Mouse (Mus musculus) left cerebral cortex, adult 8-10 months (tissue): ENCODE measurements at regions not wholly inside any gene's neighbourhood (a gene's known extent, or its start where the extent isn't known, plus 50 kb on each side); places are given as distances from the start of the nearest gene placed in this dataset.

Source experiments
- DNase-seq, 2 experiments: peaks; one replicate each; pipeline ENCODE4 v3.0.0; 2022; ENCODE audit warnings: low spot score in 2 of 2

DNA sequence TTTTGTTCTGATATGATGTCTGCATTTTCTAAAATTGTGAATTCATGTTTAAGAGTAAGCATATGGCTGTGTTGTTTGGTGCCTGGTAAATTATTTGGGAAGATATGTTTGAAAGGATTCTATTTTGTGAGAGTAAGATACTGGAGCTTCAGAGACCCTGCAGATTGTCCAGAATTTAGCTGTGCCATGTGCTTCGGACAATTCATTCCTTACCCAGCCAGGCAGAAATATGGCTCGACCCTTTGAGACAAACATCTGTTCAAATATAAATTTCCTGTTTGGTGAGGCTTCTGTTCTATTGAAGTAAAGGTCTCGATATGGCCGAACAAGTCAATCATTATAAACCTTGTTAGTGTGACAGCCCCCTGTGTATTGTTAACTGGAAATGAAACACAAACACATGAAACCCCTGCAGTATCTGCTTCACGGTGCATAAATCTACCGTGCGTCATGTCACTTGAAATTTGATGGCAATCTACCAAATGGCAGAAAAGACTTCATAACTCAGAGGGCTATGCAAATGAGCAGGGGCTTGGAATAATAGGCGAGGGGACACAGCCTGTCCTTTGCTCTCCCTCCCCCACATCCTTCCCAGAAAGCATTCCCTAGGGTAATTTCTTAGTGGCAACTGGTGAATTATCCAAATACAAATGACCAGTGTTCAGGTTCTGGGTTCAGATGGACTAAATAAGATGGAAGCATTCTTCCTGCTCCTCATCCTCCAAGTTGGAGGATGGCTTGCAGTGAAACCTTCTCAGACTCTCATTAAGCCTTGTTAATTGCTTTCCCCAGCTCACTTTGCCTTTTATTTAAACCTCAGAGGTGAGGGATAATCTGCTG, 61.8 kb downstream of the Adcyap1 start:
- DNase-seq, result no peak

DNA sequence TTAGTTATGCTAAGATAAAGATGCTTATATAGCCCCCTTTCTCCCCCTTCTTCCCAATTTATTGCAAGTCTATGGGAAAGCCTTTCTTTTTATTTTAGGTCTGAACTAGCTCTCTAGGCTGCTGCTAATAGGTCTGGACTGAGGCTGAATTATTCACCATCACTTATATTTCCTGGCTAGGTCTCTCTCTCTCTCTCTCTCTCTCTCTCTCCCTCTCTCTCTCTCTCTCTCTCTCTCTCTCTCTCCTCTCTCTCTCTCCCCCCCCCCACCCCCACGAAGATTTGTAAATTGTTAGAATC, 62.3 kb downstream of the Adcyap1 start:
- DNase-seq, result no peak

DNA sequence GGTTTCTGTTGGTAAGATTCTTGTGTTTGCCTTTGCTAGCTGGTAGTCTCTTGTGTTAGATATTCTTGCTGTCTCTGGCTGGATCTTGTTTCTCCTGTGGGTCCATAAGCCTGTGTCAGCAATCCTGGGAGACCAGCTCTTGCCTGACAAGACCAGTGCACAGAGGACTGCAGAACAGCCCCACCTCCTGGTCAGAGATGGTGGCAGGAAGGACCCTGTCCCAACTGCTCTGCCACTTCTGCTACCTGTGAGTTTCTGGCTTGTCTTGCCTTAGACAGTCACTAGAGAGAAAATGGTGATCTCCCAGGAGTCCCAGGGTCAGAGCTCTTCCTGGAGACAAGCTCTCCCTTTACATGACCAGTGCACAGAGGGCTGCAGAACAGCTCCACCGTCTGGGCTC, 107.3 kb downstream of the Adcyap1 start:
- no peak for DNase-seq

- no peak for DNase-seq
These were observed 113.3 kb downstream of the Adcyap1 start for GRCm38 (mm10) chr17:93312139-93312538.

DNA sequence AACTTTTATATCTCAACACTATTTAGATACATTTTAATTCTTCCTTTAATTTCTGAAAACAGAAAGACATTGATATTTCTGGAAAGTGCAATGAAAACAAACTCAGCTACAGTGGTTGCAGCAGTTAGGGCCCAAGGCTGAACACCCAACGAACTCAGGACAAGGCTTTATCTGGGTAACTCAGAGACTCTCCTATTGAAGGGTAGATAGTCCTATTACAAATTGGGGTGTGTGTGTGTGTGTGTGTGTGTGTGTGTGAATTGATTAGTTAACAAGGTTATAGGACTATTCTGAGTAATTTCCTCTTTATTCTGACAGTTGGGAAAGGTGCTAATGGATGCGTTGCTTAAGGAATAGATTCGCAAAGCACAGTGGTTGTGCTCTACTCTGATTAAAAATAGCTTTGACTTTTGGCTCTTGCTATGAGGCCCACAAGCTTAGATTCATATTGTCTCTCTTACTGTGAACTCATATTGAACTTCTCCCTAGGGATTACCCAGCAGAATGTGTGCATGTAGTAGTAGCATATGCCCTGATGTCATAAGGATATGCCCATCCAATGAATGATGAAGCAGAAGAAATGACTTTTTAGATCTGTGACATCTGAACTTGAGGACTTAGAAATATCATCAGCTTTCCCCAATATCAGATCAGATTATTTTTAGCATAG, 114.0 kb downstream of the Adcyap1 start:
- DNase-seq, result no peak

- DNase-seq, result no peak
These were observed 114.5 kb downstream of the Adcyap1 start for GRCm38 (mm10) chr17:93313310-93313688.

DNA sequence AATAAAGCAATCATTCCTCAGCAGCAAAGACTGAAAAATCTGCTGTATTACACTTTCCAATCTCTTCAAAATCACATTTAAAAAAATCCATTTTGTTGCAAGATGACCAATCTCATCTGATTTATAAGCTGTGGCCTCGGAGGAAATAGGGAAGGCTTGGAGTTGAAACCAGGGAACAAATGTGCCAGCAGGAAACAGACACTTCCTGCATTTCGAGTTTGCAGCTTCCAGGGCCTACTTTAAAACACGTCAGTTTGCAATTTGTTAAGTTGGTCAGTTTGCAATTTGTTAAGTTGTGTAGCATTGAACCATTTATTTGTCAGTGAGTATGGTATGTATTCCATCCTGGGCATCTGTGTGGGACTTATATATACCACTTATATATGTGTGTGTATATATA, 115.3 kb downstream of the Adcyap1 start:
- no peak for DNase-seq

DNA sequence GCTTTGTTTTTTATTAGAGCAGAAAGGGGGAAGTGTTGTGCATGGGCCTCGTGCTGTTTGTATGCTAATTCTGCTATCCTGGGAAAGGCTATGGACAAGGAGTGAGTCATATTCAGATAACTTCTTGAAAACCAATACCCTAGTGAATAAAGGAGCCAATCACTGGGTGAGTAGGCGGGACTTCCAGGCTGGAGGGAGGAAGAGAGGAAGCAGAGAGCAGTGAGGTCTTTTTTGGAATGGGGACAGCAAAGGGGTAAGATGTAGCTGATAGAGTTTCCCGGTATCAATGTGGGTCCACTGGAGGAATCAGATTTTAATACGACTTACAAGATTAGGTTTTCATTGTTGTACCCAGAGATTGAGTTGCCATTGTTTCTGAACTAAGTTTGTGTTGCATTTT, 122.7 kb downstream of the Adcyap1 start:
- DNase-seq, result no peak

- no peak for DNase-seq
These were observed 138.8 kb downstream of the Adcyap1 start for GRCm38 (mm10) chr17:93337576-93337975.

DNA sequence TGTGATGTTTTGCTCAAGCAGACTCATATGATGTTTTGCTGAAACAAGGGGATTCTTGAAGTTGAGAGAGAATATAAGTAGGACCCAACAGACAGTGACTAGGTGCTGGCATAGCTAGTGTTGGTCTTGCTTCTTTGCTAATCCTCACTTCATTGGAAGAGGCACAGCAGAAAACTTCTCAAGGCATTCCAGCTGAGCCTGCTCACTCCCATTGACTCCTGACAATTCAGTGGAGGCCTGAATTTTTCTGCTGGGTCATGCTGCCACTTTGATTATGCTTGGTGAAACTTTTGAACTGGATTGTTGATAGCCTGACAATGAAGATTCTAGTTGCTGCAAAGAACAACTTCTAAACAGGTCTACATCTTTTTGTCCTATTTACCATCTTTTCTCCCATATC, 156.4 kb downstream of the Adcyap1 start:
- DNase-seq, result no peak

GRCm38 (mm10) chr17:93362926-93363325, 164.1 kb downstream of the Adcyap1 start:
- no peak for DNase-seq

GRCm38 (mm10) chr17:93377453-93378091, 178.8 kb downstream of the Adcyap1 start:
- no peak for DNase-seq

DNA sequence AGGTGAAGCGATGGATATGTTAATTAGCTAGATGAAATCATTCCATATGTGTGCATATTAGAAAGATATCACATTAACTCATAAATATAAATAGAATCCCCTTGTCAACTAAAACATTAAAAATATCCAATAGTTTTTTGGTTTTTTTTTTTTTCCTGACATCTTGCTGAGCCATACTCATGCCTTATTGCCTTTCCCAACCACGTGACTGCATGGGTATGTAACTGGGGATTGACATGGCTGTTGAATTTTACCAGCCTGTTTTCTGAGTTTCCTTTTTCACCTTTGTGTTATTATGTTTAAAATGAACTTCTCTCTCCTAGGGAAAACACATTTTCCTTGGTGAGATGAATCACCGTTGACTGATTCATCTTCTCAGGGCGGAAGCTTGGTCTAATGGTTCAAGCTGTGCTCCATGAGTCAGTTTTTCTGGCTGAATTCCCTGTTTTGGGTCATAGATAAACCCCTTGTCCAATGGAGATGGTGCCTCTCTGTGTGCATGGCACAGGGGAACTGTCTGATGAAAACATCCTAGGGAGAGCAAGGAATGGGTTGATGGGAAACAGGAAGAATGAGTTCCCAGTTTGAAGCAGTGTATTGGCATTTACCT, 181.1 kb downstream of the Adcyap1 start:
- DNase-seq, result no peak

DNA sequence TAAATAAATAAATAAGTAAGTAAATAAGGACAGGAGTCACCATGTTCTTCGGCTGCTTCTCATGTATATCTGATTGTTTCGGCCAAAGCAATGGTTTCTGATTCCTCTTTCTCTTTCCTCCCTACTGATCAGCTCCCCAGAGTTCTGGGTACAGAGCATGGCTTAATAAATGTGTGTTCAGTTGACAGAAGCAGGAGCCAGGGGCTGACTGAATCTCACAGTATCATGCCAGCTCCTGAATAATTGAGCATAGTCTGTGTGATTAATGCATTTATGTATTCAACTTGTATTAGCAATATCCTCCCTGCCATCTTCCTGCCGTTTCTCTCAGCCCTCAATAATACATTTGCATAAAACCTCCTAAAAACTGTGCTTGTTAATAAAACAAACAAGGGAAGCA, 191.4 kb downstream of the Adcyap1 start:
- DNase-seq, result no peak

GRCm38 (mm10) chr17:93409329-93409728, 210.5 kb downstream of the Adcyap1 start:
- DNase-seq, result peak in 1 of 2 experiments; percentile 12
